Comparison of ENCODE assay signal across 8 mouse cellular contexts in the genomic region with DNA sequence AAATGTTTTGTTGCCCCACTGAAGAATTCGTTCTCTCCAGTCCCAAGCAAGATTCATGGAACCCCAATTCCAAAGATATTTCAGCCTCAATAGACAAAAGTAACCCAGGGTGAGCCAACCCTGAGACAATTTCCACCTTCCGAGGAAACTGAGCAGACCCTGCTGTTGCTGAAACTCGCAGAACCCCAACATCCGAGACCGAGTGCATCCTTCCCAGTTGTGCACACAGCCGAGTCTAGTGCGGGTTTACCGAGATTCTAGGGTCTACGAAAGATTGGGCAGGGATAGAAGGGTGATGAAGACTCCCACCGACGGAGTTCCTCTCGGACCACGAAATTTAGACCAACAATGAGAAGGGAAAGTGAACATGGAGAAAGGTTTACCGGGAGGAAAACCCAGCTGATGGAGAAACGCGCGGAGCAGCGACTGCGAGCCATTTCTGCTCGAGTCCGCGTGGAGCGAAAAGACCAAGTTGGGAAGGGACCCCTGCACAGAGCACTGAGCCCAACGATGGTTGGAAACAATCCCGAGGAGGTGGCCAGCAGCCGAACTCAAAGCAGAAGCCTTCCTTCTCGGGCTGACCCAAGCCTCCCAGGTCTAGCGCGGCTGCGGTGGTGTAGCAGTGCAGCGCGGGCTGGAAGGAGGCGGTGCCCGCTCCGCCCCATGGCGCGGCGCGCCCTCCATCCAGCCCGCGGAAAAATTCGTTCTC. TPM values are rescaled to one million over a fixed set of nuclear protein-coding genes. Genes with fewer than 3 reads are reported as not detected.
A peak's percentile ranks its signal among the peaks of the same experiment; 100 is the strongest.
DNase-seq lines count a peak whose midpoint lies in the region; ATAC-seq and TF ChIP-seq lines count a peak whose summit lies in the region.

No protein-coding gene starts in this region.

- no peak for TF ChIP-seq EP300 in lung, postnatal 0 days (IDR thresholded peaks at IDR 0.05)

- peak; percentile 12 for DNase-seq in adrenal gland, postnatal 14 days
- no peak for DNase-seq in adrenal gland, postnatal 10 days
- no peak for DNase-seq in lung, postnatal 0 days (ENCODE audit: low spot score)
- no peak for DNase-seq in lung, adult 18-20 months
- DNase-seq in kidney, postnatal 10 days: peak; percentile 43
- DNase-seq in left cerebral cortex, postnatal 14 days (ENCODE audit: low spot score in 2 of 2): no peak
- DNase-seq in gastrocnemius, adult 8-10 months (ENCODE audit: low spot score in 2 of 2): no peak

- TF ChIP-seq CTCF in lung, postnatal 0 days (IDR thresholded peaks at IDR 0.05): no peak

- H3K27me3 ChIP-seq in lung, postnatal 0 days (replicated peaks; ENCODE audit: insufficient read depth, low read length): peaks cover 87% of the 10 kb centered on the region
- H3K27me3 ChIP-seq in neural tube, embryonic 15.5 days (replicated peaks): peaks cover 94% of the 10 kb centered on the region

- H3K9me3 ChIP-seq in lung, postnatal 0 days (ENCODE audit: low read length): no peaks in the 10 kb centered on the region
- H3K9me3 ChIP-seq in neural tube, embryonic 15.5 days (replicated peaks): no peaks in the 10 kb centered on the region

- H3K4me1 ChIP-seq in lung, postnatal 0 days (ENCODE audit: insufficient read depth, low read depth, low read length): peaks cover 3% of the 10 kb centered on the region; the same call in 1 of the 2 replicates
- H3K4me1 ChIP-seq in neural tube, embryonic 15.5 days: no peaks in the 10 kb centered on the region

- 0 out of 2 replicates have a peak overlapping the region, but pooled peaks have one; percentile 8 for H3K4me2 ChIP-seq in lung, postnatal 0 days (replicated peaks; ENCODE audit: low read depth, low read length)
- peak overlapping the region; percentile 9 for H3K4me2 ChIP-seq in neural tube, embryonic 15.5 days

- no peak overlapping the region for H3K9ac ChIP-seq in lung, postnatal 0 days (replicated peaks; ENCODE audit: low read depth)
- no peak overlapping the region for H3K9ac ChIP-seq in neural tube, embryonic 15.5 days (replicated peaks)

- no peaks in the 10 kb centered on the region for H3K36me3 ChIP-seq in lung, postnatal 0 days (ENCODE audit: insufficient read depth, low read length)
- H3K36me3 ChIP-seq in neural tube, embryonic 15.5 days: no peaks in the 10 kb centered on the region

- ATAC-seq in lung, postnatal 0 days: no peak
- no peak for ATAC-seq in neural tube, embryonic 15.5 days (ENCODE audit: low FRiP score)

- H3K4me3 ChIP-seq in lung, postnatal 0 days (ENCODE audit: low read depth, low read length): no peak overlapping the region
- no peak overlapping the region for H3K4me3 ChIP-seq in neural tube, embryonic 15.5 days (replicated peaks)

- intact Hi-C loops in left cerebral cortex, postnatal 14 days (cut with DNase I): loop anchor here (5.0 kb wide), 1 partner anchor 156 kb away; a partner anchor contains a TSS

- WGBS in lung, postnatal 0 days: 3% methylated on average over 42 of the region's 42 CpGs
- WGBS in neural tube, embryonic 15.5 days: under 1% methylated on average over 42 of the region's 42 CpGs

- no peak overlapping the region for H3K27ac ChIP-seq in lung, postnatal 0 days (ENCODE audit: low read length)
- no peak overlapping the region for H3K27ac ChIP-seq in neural tube, embryonic 15.5 days (replicated peaks)

RNA-seq across cellular contexts. Expression of a gene that starts 6.9 kb away (rescaled TPM):
- 1.6 and 1.9 TPM in 2 replicates for total RNA-seq in adrenal gland, postnatal 14 days (2021)
- total RNA-seq in adrenal gland, postnatal 10 days (2021): 1 to 10 TPM; 1.5 to 1.6 TPM
- polyA plus RNA-seq in lung, postnatal 0 days (2015; fragmentation: Nextera tagmentation; extraction: Ambion mirVana): 0.10 TPM in 1 of 2 replicates, not detected in the other
- 0.28 and 0.36 TPM in 2 replicates for polyA plus RNA-seq in neural tube, embryonic 15.5 days (2015; fragmentation: Nextera tagmentation; extraction: Ambion mirVana)
- total RNA-seq in left cerebral cortex, postnatal 14 days (2021): under 1 TPM; 0.30 to 0.48 TPM
- under 1 TPM in 3 of 4 experiments, not detected in 1; 0.10 to 0.29 (median 0.19) TPM for total RNA-seq in gastrocnemius, adult 8-10 months (2022)

RNA-seq across cellular contexts. Expression of a gene that starts 24.0 kb away (rescaled TPM):
- not detected in 2 replicates for total RNA-seq in adrenal gland, postnatal 14 days (2021)
- total RNA-seq in adrenal gland, postnatal 10 days (2021): not detected
- polyA plus RNA-seq in lung, postnatal 0 days (2015; fragmentation: Nextera tagmentation; extraction: Ambion mirVana): not detected in 2 replicates
- polyA plus RNA-seq in neural tube, embryonic 15.5 days (2015; fragmentation: Nextera tagmentation; extraction: Ambion mirVana): not detected in 2 replicates
- not detected for total RNA-seq in left cerebral cortex, postnatal 14 days (2021)
- not detected for total RNA-seq in gastrocnemius, adult 8-10 months (2022)

Comparison
In these comparisons a context has a peak if more than half of its experiments do, and no peak if none do; other contexts are left out.
1. DNase-seq: peak in adrenal gland, postnatal 14 days (single experiment) and kidney, postnatal 10 days (single experiment); none in adrenal gland, postnatal 10 days (single experiment), lung, postnatal 0 days (single experiment), lung, adult 18-20 months (0 of 2), left cerebral cortex, postnatal 14 days (0 of 2) and gastrocnemius, adult 8-10 months (0 of 2).